Mouse (Mus musculus): ENCODE results near the gene Scube2. TPM values are rescaled to one million over a fixed set of nuclear protein-coding genes. Genes with fewer than 3 reads are reported as not detected.

Scube2 gene
- polyA plus RNA-seq, 1 experiment = 7.4 TPM

DNA sequence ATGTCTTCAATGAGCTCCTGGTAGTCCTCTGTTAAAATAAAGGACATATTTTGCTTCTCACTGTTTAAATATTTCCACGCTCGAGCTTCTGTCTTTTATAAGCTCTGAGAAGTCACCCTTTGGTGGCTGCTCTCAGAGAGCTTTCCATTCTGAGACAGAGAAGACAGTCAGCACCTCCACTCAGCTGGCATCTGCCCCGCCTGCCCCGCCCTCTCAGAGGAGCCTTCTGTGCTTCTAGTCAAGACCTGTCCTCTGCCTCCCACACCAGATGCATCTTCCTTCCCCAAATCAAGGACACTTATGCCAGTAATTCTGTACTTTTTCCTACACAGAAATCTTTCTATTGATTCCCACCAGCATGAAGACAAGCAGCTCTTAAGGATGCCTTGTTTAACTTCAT, 64.9 kb downstream of the Scube2 start:
- no peak for DNase-seq (ENCODE audit: low spot score)

DNA sequence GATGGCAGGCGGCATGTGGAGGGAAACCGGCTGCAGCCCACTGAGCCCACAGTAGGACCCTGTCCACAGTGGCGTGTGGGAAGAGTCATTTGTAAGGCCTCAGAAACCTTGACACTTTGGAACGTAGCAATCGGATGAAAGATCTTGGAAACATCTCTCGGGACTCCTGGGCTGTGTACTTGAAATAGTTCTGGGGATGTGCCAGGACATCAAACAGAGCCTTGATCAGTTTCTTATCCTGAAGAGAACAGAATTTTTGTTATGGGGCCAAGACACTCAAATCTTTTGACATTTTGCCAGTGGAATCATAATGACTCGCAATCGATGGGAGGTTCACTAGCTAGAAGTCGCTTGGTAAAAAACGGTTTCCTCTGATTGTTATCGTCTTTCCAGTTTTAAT, 66.3 kb downstream of the Scube2 start:
- no peak for DNase-seq (ENCODE audit: low spot score)

DNA sequence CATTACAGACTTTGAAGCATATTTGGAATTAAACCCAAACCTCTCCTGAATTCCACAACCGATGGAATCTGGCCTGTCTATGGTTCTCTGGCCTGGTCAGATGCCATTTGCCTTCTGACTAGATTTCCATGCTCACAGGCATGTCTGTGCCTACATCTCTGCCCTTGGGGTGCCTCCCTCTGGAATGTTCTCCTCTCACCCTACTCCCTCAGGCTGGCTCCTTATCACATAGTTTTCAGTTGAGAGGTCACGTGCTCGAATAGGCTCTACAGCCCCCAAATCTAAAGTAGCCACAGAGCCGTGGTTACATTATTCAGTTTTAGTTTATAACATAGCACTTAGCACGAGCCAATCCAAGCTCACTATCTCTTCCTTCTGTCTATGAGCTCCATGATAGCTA, 69.9 kb downstream of the Scube2 start:
- no peak for DNase-seq (ENCODE audit: low spot score)

DNA sequence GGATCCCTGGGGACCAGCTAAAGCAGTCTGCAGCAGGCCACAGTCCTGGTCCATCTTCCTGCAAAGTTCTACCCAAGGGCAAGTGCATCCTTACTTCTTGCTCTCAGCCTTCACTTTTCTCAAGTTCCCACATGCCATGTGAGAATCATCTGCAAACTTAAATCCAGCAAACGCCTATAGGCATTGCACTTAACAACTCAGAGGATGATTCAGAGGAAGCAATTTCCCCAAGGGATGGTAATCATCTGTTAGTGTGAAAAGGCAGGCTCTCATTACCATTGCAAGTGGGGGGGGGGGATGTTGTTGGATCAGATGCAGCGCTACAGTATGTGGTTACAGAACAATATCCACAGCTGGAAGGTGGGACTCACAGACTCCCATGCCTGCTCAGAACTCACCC, 70.9 kb downstream of the Scube2 start:
- DNase-seq (ENCODE audit: low spot score) = no peak

DNA sequence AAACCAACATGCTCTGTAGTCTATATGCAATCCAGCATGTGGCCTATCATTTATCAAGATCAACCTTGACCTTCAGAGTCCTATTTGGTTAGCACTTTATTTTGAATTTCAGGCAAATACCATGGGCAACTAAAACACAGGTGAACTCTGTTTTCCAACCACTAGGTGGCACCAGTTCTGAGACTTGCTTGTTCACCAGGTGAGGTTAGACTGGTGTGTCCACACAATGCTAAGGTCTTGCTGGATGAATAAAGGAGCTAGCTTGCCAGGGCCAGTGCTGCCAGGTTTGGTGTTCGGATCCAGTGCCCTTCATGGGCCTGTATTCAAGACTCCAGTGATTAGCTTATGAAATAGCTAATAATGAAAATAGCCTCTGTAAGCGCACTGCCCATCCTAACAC, 72.7 kb downstream of the Scube2 start:
- no peak for DNase-seq (ENCODE audit: low spot score)

DNA sequence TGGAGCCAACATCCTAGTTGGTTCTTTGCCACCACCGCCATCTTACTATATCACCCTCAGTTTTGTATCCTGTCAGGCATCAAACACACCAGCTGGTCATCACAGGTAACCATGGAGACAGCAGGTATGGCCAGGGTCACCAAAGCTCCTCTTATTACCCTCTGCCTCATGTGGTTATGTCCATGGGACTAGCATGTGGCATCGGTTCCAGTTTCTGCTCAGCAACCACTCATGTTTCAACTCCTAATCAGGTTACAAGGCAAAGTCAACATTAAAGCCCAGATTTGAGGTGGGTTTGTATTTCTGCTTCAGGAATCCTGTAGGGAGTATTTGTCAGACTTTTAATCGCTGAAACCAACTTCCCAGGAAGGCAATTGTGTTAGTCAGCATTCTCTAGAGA, 74.7 kb downstream of the Scube2 start:
- DNase-seq (ENCODE audit: low spot score) = no peak

GRCm38 (mm10) chr7:109787860-109788259, 77.6 kb downstream of the Scube2 start:
- no peak for DNase-seq (ENCODE audit: low spot score)

- no peak for DNase-seq (ENCODE audit: low spot score)
These were observed 82.2 kb downstream of the Scube2 start for GRCm38 (mm10) chr7:109783281-109783680.

- DNase-seq (ENCODE audit: low spot score) = peak; percentile 49
These were observed 83.8 kb downstream of the Scube2 start, which contains the start of gene Nrip3 for GRCm38 (mm10) chr7:109781470-109782203. TSS of gene Nrip3 (minus strand) at chr7:109782025.

DNA sequence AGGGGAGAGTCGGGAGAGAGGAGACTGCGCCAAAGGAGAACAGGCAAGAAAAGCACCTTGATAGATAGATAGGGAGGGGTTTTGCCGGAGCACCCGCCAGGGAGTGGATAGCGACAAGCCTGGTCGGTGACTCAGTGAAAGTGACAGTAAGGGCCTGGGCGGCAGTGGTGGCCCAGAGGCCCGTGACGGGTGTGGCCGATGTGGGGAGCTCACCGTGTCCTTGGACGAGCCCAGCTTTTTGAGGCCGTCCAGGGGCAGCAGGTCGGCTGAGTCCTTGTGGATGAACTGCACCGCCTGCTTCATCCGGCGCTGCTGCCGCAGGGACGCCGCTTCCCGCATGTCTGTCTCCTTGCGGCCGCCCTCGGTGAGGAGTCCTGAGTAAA, 84.4 kb downstream of the Scube2 start:
- DNase-seq (ENCODE audit: low spot score) = no peak

DNA sequence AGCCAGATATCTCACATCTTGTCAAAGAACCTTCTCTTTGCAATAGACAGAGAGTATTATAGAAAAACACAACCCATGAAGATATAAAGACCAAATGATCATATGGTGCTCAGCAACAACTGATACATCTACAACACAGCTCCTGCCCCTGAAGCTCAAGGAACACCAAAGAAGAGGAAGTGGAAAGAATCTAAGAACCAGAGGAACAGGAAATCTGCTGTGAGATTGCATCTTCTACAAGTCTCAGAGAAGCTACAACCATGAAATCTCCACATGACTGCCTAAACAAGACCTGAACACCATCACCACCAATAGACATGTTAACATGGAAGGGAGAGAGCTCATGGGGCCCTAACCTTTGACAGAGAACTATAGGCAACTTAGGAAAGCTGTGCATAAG, 93.2 kb downstream of the Scube2 start:
- no peak for DNase-seq (ENCODE audit: low spot score)

DNA sequence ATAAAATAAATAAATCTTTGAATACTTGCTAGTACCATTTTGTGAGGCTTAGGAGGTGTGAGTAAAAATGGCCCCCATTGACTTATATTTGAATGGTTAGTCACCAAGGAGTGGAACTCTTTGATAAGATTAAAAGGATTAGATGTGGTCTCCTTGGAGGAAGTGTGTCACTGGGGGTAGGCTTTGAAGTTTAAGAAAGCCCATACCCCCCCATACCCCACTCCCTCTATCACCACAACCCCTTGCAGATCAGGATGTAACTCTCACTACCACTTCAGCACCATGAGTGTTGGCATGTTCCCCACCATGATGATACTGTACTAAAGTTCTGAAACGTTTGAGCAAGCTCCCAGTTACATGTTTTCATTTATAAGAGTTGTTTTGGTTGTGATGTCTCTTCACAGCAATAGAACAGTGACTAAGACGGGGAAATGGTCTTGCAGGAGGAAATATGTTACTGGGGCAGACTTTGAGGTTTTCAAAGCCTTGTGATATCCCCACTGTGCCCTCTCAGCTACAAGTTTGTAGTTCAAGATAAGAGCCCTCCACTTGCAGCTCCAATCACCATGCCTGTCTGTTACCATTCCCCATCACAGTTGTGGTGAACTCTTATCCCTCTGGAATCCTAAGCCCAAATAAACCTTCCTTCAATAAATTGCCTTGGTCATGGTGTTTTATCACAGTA, 96.6 kb downstream of the Scube2 start:
- no peak for DNase-seq (ENCODE audit: low spot score)

DNA sequence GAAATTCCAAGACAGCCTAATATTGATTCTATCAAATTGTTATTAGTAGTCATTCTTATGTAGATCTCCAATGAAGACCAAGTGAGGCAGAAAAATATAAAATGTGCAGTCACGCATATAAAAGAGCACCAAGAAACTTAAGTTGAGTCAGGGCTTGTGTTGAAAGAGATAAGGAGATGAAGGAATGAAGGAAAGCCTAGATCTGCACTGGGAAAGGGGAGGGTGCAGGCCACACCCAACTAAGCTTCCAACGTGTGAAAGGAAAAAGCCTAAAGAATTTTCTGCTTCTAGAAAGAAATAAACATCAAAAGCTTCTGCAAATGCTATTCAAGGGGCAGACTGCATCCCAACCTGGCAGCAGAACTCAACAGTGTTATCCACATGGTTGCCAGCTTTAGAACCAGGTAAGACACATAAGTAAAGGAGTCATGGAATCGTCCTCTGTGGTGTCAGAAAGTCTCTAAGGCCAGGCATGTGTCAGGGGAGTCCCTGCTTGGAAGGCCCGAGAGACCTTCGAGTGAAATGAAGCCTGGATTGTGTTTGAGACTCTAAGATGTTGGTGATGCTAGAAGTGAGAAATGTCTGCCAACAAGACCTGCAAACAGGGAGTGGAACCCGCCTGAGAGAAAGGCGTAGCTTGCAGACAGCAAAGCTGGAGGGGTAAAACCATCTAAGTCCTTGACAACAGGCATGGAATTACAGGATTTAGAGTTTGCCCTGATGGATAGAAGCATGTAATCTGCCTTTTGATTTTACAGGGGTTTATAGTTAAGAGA, 97.7 kb downstream of the Scube2 start:
- no peak for DNase-seq (ENCODE audit: low spot score)

GRCm38 (mm10) chr7:109764009-109764408, 101.5 kb downstream of the Scube2 start:
- no peak for DNase-seq (ENCODE audit: low spot score)

DNA sequence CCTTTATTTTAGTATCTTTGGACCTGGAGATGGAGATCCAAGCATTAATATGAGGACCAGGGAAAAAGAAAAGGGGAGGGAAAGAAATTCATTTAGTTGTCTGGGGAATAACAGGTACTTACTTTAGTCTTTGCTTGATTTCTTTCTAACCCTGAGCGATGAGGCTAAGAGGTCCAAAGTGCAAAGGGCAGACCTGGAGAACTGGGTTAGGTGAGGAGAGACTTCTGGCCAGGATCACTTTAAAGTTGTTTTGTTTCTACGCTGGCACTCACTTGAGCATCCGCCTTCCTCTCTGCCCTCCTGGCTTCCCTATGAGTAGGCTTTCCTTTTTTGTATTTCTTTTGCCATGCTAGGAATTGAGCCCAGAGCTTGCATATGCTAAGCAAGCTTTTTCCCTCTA, 109.2 kb downstream of the Scube2 start:
- no peak for DNase-seq (ENCODE audit: low spot score)

GRCm38 (mm10) chr7:109754034-109754433, 111.4 kb downstream of the Scube2 start:
- DNase-seq (ENCODE audit: low spot score) = no peak

DNA sequence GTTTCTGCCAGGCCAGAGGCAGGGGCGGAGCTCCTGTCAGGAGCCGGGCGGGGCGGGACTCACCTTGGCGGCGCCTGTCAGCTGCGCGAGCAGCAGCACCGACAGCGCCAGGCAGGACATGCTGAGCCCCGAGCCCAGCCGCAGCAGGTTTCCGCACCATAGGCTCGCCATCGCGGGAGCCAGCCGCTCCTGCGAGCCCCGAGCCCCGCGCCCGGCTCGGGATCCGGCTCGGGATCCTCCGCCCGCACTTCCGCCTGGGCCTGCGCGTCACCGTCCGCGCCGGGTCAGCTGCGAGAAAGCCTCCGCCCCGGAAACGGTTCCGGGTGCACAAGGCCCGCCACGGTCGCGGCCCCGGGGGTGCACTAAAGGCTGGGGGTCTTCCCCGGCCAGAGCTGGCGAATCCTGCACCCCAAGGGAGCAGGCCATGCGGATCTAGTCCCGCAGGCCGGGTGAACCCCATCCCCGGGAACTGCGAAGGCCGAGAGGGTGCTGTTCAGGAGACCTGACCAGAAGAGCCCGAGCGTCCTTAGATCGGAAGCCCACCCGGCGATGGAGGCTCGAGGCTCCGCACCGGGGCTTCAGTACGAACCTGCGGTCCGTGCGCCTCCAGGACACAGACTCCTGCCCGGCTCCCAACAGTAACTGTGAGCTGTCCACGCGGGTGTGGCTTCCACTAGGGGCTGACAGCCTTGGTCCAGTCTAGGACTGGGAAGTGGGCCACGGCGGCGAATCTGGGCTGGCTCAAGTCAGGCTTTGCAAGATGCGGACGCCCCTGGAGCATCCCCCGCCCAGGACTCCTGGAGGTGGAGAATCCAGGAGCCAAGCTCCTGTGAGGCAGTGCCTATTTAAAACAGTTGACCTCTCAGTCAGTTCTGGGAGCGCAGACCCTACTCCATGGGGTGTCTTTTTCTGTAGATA, 113.2 kb downstream of the Scube2 start, which contains the start of gene Tmem9b:
Gene Tmem9b (minus strand): TSS at position 868 of the 918 bp plus-strand sequence.
- peak; percentile 89 for DNase-seq (ENCODE audit: low spot score)

DNA sequence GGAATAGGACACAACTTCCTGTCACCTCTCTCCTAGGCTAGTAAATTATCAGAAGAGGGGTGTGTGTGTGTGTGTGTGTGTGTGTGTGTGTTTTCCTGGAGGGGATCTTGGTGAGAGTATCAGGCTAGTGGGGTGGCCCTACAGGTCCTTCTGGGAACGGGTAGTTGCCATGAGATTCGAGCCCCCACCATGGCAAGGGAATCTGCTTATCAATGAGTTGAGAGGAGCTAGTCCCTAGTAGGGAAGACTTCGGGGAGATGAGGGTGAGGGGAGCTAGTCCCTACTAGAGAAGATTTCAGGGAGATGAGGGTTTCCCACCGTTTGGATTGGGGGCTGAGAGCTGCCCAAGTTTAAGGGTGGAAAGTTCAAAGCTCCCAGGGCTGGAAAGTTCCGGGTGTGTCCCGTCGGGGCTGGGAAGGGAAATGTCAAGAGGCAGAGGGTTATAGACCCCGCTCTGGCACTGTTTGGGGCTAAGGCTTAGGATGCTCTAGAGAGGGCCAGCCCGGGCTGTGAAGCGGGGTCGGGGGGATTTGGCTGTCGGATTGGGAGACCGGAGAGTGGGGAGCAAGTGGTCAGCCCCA, 114.0 kb downstream of the Scube2 start:
- no peak for DNase-seq (ENCODE audit: low spot score)

Data from urinary bladder, adult 2 months (tissue).